Mouse (Mus musculus) embryonic fibroblast, embryonic 13.5 days (primary cell): ENCODE data around the gene Ereg.

Experiments
- CTCF ChIP-seq: IDR thresholded peaks from 2 replicates; pipeline ENCODE4 v1.5.1; 2011; ENCODE audit warnings: mild to moderate bottlenecking, control low read depth, low read length, moderate library complexity, borderline replicate concordance; ENCODE audit not compliant: insufficient read depth
- POLR2A ChIP-seq: IDR thresholded peaks from 2 replicates; pipeline ENCODE4 v1.6.1; 2011; ENCODE audit warnings: low read depth, mild to moderate bottlenecking, control low read depth, low read length, moderate library complexity

DNA sequence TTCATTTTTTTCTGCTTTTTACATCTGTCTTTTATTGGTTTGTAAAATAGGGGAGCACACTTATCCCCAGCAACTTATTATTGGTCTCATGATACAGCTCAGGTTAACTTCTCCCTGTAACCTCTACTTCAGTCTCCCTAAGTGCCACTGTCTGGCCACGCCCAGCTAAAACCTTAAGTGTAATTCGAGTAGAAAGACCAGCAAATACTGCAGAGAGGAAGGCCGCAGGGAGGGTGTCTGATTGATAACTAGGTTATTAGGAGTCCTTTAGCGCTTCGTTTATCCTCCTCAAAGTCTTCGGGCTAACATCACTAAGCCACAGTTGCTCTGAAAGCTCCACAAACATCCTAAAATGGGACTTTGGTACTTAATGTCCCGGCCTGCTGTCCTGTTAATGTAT is 64.5 kb downstream of the Ereg start:
- TF ChIP-seq CTCF (no peak), POLR2A (no peak)
